Mouse (Mus musculus): ENCODE measurements at regions not wholly inside any gene's neighbourhood (a gene's known extent, or its start where the extent isn't known, plus 50 kb on each side); places are given as distances from the start of the nearest gene placed in this dataset.

DNA sequence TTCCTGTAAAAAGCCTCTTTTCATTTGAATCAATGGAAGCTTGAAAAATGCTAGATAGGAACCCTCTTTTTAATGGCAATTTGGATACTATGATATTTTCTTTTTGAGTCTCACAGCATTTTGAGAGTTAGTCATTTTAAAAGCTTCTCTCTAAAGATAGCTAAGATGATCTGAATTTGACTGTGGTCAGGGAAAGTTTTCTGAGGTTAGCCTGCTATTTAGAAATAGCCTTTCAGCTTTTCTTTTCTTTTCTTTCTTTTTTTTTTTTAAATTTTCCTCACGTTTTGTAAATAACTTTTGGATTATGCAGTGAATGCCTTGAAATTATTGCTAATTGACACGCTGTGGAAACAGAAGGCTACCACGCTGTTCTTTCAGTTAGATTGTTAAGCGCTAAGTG is 387.3 kb upstream of the Zeb2 start:
- no peak overlapping the region for H3K27ac ChIP-seq (replicated peaks)
- 91% methylated on average over 4 of the region's 4 CpGs for WGBS
- H3K27me3 ChIP-seq (replicated peaks; ENCODE audit: low read depth, poor library complexity, severe bottlenecking): no peaks in the 10 kb centered on the region
- no peaks in the 10 kb centered on the region for H3K9me3 ChIP-seq
- H3K36me3 ChIP-seq (replicated peaks): no peaks in the 10 kb centered on the region
- DNase-seq (ENCODE audit: low spot score): no peak
- no peak overlapping the region for H3K4me3 ChIP-seq
- no peaks in the 10 kb centered on the region for H3K4me1 ChIP-seq

DNA sequence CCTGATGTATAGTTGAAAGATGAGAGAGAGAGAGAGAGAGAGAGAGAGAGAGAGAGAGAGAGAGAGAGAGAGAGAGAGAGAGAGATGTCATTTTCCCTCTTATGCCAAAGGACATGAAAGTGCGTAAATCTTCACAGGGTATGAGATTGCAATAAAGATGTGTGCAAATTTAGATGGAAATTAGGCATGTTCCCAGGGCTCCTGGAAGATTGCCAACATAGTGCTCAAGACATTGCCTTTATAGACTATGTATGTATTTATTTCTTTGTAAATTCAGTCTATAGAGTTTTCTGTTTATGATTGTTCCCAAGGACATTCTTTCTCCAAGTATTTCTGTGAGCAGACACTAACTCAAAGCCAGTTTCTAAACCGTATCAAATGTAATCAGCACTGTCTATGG is 376.5 kb upstream of the Zeb2 start:
- Histone ChIP-seq H3K27ac (replicated peaks) (no peak overlapping the region), H3K27me3 (replicated peaks; ENCODE audit: low read depth, poor library complexity, severe bottlenecking) (no peaks in the 10 kb centered on the region), H3K36me3 (replicated peaks) (no peaks in the 10 kb centered on the region), H3K4me3 (no peak overlapping the region), H3K9me3 (no peaks in the 10 kb centered on the region), H3K4me1 (no peaks in the 10 kb centered on the region)
- WGBS: 89% methylated on average over 2 of the region's 2 CpGs
- no peak for DNase-seq (ENCODE audit: low spot score)

DNA sequence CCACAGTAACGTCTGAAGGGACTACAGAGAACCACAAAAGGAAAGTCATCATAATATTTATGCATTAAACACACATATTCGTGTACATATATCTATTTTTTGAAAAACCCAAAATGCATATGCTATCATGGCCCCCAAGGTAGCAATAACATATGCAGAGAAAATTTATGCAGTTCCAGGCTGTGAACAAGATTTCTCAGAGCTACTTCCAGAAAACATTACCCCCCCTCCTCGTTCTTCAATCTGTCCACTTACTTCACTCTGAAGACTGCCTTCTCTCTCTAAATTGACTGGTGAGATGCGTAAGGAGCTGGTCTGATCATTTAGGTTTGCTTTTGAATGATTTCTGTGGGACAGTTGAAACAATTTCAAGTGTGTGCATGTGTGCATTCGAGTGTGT is 369.3 kb upstream of the Zeb2 start:
- Histone ChIP-seq H3K4me1 (no peaks in the 10 kb centered on the region), H3K27ac (replicated peaks) (no peak overlapping the region), H3K27me3 (replicated peaks; ENCODE audit: low read depth, poor library complexity, severe bottlenecking) (no peaks in the 10 kb centered on the region), H3K36me3 (replicated peaks) (no peaks in the 10 kb centered on the region), H3K9me3 (no peaks in the 10 kb centered on the region), H3K4me3 (no peak overlapping the region)
- WGBS: 89% methylated on average over 5 of the region's 5 CpGs
- no peak for DNase-seq (ENCODE audit: low spot score)

DNA sequence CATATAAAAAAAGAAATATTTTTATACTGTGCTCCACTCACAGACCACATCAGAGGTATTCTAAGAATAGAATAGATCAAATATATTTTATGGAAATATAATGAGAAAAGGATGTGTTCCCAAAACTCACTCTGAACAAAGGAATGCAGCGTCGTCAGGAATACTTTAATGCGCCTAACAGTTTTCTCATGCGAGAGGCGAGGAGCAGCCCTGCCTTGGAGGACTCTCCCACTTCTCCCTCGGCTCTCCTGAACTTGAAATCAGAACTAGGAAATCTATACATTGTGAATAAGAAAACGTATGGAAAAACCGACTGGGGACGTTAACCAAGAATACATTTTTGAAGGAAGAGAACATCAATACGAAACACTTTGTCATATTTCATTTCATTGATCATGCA is 368.3 kb upstream of the Zeb2 start:
- Histone ChIP-seq H3K4me3 (no peak overlapping the region), H3K36me3 (replicated peaks) (no peaks in the 10 kb centered on the region), H3K27me3 (replicated peaks; ENCODE audit: low read depth, poor library complexity, severe bottlenecking) (no peaks in the 10 kb centered on the region), H3K4me1 (no peaks in the 10 kb centered on the region), H3K9me3 (no peaks in the 10 kb centered on the region), H3K27ac (replicated peaks) (no peak overlapping the region)
- DNase-seq (ENCODE audit: low spot score): no peak
- WGBS: 75% methylated on average over 10 of the region's 10 CpGs

DNA sequence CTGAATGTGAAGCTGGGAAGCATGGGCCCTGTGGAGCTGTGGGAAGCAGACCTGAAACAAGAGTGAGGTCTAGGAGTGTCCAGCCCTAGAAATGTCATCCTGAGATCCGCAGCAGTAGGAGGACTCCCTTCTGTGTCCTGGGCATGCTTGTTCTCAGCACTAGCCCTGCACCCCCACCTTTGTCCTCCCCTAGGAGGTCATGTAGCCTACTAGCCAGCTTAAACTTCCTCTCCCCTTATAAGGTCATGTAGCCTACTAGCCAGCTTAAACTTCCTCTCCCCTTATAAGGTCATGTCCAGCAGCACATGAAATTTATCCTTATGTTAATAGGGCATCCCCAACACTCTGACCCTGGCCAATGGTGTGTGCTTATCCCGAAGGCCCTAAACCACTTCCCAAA is 363.5 kb upstream of the Zeb2 start:
- H3K36me3 ChIP-seq (replicated peaks): no peaks in the 10 kb centered on the region
- H3K4me1 ChIP-seq: no peaks in the 10 kb centered on the region
- no peak overlapping the region for H3K27ac ChIP-seq (replicated peaks)
- no peaks in the 10 kb centered on the region for H3K27me3 ChIP-seq (replicated peaks; ENCODE audit: low read depth, poor library complexity, severe bottlenecking)
- H3K4me3 ChIP-seq: no peak overlapping the region
- 79% methylated on average over 2 of the region's 2 CpGs for WGBS
- H3K9me3 ChIP-seq: no peaks in the 10 kb centered on the region
- no peak for DNase-seq (ENCODE audit: low spot score)

DNA sequence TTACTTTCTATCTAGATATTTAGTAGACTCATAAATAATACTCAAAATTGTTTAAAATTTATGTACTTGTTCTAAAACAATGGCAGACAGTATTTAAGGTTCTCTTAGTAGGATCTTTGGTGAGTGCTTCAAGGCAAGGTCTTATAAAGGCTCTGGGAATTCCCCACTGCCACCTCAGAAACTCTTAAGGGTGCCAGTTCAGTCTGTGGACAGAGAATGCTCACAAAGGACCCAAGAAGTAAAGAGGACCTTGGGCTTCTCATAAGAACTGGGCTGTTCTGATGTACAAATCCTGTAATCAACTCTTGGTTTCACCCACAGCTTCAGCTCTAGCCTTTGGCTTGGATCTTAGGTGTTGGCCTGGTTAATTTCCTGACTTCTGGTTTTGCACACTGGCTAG is 358.8 kb upstream of the Zeb2 start:
- H3K27ac ChIP-seq (replicated peaks): no peak overlapping the region
- H3K36me3 ChIP-seq (replicated peaks): no peaks in the 10 kb centered on the region
- H3K27me3 ChIP-seq (replicated peaks; ENCODE audit: low read depth, poor library complexity, severe bottlenecking): no peaks in the 10 kb centered on the region
- H3K9me3 ChIP-seq: no peaks in the 10 kb centered on the region
- H3K4me1 ChIP-seq: no peaks in the 10 kb centered on the region
- DNase-seq (ENCODE audit: low spot score): no peak
- no peak overlapping the region for H3K4me3 ChIP-seq

DNA sequence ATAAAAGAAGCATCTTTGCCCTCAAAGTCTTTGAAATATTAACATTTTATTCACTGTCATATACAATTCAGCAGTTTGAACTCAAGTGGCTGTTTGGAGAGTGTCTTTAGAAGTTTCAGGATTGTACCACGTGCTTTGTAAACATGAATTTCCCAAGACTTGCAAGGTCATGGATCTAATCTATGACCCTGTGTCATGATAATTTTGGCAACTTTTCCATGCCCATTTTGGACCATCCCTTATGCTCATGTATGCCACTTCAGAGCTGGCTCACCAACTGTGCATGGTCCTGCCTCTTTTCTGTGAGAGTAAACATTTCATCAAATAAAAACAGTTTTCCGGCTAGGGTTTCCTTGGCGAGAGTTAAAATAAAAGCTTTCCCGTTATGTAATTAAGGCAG is 347.1 kb upstream of the Zeb2 start:
- no peaks in the 10 kb centered on the region for H3K27me3 ChIP-seq (replicated peaks; ENCODE audit: low read depth, poor library complexity, severe bottlenecking)
- no peak overlapping the region for H3K4me3 ChIP-seq
- 84% methylated on average over 4 of the region's 4 CpGs for WGBS
- no peak for DNase-seq (ENCODE audit: low spot score)
- no peaks in the 10 kb centered on the region for H3K9me3 ChIP-seq
- no peak overlapping the region for H3K27ac ChIP-seq (replicated peaks)
- no peaks in the 10 kb centered on the region for H3K36me3 ChIP-seq (replicated peaks)
- no peaks in the 10 kb centered on the region for H3K4me1 ChIP-seq

DNA sequence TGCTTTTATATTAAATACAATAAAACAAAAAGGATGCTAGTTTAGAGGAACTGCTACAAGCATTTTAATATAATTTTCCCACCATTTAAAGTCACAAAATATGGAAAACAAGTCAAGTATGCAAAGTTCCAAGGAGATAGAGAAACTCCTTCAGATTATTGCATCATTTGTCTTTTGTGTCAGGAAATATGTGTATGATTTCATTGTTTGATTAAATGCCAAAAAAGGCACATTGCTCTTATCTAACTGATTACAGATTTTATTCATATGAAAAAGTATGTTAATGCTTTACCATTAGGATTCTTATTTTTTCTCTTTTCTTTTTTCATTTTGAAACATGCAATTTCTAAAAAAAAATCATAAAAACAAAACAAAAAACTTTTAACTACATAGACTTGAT is 342.2 kb upstream of the Zeb2 start:
- H3K9me3 ChIP-seq: no peaks in the 10 kb centered on the region
- no peaks in the 10 kb centered on the region for H3K4me1 ChIP-seq
- no peaks in the 10 kb centered on the region for H3K27me3 ChIP-seq (replicated peaks; ENCODE audit: low read depth, poor library complexity, severe bottlenecking)
- no peak overlapping the region for H3K27ac ChIP-seq (replicated peaks)
- no peak overlapping the region for H3K4me3 ChIP-seq
- no peaks in the 10 kb centered on the region for H3K36me3 ChIP-seq (replicated peaks)
- no peak for DNase-seq (ENCODE audit: low spot score)

DNA sequence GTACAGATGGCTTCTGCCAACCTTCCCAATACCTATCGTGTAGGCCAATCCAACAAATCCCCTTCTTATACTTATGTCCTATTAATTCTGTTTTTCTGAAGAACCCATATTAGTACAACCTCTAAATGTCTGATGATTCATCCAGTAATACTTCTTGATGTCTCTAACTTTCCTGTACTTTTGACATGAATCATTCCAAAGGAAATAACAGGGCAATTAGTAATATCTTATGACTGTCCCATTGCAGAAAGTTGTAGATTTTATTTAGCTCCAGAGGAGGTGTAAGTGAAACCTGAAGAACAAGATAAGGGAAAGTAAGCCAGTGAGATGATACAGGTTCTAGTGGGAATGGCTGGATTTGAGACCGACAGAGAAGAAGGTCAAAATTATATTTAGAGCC is 337.6 kb upstream of the Zeb2 start:
- H3K36me3 ChIP-seq (replicated peaks): no peaks in the 10 kb centered on the region
- no peak overlapping the region for H3K4me3 ChIP-seq
- no peaks in the 10 kb centered on the region for H3K4me1 ChIP-seq
- no peak for DNase-seq (ENCODE audit: low spot score)
- WGBS: 86% methylated on average over 2 of the region's 2 CpGs
- H3K27ac ChIP-seq (replicated peaks): no peak overlapping the region
- no peaks in the 10 kb centered on the region for H3K27me3 ChIP-seq (replicated peaks; ENCODE audit: low read depth, poor library complexity, severe bottlenecking)
- no peaks in the 10 kb centered on the region for H3K9me3 ChIP-seq

DNA sequence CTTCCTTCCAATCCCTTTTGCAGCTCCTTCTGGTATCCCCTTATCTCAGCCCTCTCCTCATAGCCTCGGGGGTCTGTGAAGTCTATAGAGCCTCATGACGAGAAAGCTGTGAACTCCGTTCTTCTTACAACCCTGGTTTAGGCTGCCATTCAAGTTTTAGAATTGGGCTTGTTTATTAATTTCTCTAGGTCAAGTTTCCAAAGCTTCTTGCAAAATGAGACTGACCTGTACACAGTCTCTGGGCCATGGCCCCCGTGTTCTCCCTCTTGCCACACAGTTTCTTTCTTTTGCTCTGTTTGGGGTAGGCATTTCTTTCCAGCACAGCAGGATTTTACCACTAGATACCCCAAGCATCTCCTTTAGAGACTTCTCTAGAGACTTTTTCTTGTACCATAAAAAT is 322.0 kb upstream of the Zeb2 start:
- 58% methylated on average over 4 of the region's 4 CpGs for WGBS
- Histone ChIP-seq H3K36me3 (replicated peaks) (no peaks in the 10 kb centered on the region), H3K27ac (replicated peaks) (no peak overlapping the region), H3K4me3 (no peak overlapping the region), H3K27me3 (replicated peaks; ENCODE audit: low read depth, poor library complexity, severe bottlenecking) (no peaks in the 10 kb centered on the region), H3K4me1 (peaks cover 12% of the 10 kb centered on the region; the same call in 1 of the 2 replicates), H3K9me3 (no peaks in the 10 kb centered on the region)
- no peak for DNase-seq (ENCODE audit: low spot score)

DNA sequence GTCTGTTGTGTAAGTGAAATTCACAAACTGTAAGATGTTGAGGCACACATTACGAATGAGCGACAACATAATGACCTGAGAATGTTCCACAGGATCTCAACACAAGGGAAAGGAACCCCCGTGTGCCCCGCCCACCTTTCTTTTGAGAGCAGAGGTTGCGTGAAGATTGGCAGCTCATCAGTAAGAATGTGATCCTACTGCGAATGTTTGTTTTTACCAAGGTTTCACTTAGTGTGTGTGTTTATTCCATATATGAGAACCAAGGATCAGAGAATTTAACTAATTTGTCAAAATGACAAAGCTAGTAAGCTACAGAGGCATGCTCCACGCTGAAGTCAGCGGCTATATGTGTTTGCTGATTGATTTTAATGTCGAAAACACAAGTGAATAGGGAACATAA is 321.5 kb upstream of the Zeb2 start:
- DNase-seq (ENCODE audit: low spot score): no peak
- no peak overlapping the region for H3K27ac ChIP-seq (replicated peaks)
- H3K9me3 ChIP-seq: no peaks in the 10 kb centered on the region
- no peaks in the 10 kb centered on the region for H3K27me3 ChIP-seq (replicated peaks; ENCODE audit: low read depth, poor library complexity, severe bottlenecking)
- WGBS: 74% methylated on average over 9 of the region's 9 CpGs
- H3K4me3 ChIP-seq: no peak overlapping the region
- no peaks in the 10 kb centered on the region for H3K36me3 ChIP-seq (replicated peaks)
- H3K4me1 ChIP-seq: peaks cover 12% of the 10 kb centered on the region; the same call in 1 of the 2 replicates

DNA sequence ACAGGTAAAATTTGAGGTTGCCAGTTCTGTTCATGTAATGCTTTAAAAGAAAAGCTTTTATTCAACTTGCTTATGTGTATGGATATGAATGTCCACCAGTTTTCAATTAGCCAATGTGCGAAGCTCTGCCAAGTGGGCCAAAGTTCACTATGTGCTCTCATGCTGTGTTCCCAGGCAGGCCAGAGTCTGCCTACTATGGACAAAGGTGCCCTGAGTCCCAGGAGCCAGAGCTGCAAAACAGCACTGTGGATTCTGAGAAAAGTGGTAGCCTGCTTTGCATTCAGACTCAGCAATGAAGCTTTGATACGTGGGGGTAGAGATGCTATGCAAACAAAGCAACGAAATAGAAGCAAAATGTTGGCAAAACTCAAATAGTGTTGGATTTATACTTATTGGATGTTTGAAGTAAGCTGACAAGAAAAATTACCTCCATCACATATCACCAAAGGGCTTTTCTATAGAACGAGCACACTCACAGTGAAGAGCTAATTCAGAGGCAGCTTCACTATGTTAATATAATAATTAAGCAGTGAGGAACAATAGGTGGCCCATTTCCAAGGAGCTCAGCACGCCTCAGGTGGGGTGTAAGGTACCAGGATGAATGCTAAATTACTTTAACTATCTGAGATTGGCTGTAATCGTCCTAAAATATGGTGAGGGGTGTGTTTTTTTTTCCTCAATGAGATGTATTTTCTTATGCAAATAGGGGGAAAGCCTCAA is 318.2 kb upstream of the Zeb2 start:
- H3K9me3 ChIP-seq: no peaks in the 10 kb centered on the region
- H3K27me3 ChIP-seq (replicated peaks; ENCODE audit: low read depth, poor library complexity, severe bottlenecking): no peaks in the 10 kb centered on the region
- WGBS: 61% methylated on average over 6 of the region's 6 CpGs
- H3K4me1 ChIP-seq: peaks cover 12% of the 10 kb centered on the region; the same call in 1 of the 2 replicates
- no peaks in the 10 kb centered on the region for H3K36me3 ChIP-seq (replicated peaks)
- H3K27ac ChIP-seq (replicated peaks): no peak overlapping the region
- DNase-seq (ENCODE audit: low spot score): no peak
- no peak overlapping the region for H3K4me3 ChIP-seq

DNA sequence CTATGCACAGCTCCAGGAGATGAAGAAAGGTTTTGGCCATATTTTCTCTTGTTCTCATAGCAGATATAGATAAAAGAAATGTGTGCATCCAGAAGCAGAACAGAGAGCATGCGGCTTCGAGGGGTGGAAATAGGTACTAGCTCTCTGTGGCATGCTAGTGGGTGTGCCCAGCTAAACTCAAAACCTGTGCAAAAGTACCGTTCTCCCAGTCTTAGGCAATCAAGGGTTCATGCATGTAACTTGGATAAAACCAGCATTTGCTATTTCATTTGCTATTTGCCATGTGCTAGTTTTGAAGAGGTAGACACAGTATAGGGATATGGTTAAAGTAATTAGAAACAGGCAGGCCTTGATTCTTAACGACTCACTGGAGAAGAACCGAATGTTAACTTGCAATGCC is 317.6 kb upstream of the Zeb2 start:
- H3K4me3 ChIP-seq: no peak overlapping the region
- no peak for DNase-seq (ENCODE audit: low spot score)
- H3K36me3 ChIP-seq (replicated peaks): no peaks in the 10 kb centered on the region
- H3K4me1 ChIP-seq: peaks cover 12% of the 10 kb centered on the region; the same call in 1 of the 2 replicates
- no peaks in the 10 kb centered on the region for H3K27me3 ChIP-seq (replicated peaks; ENCODE audit: low read depth, poor library complexity, severe bottlenecking)
- WGBS: 76% methylated on average over 5 of the region's 5 CpGs
- H3K9me3 ChIP-seq: no peaks in the 10 kb centered on the region
- H3K27ac ChIP-seq (replicated peaks): no peak overlapping the region

DNA sequence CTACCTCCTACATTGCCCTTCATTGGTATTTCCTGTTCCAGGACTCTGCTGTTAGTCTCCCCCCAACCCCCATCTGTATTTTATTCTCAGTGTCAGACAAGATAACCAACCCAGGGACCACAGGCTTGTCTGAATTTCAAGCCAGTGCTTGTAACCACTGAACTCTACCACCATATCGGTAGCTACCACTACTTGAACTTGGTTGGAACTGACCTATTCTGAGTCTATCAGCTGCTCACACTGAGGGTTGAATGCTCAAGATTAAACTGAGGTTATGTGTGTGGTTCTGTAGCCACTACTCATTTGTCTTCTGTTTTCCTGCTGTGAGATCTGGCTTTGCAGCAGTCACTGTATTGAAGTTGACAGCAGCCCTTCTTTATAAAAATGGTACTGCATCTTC is 317.0 kb upstream of the Zeb2 start:
- 89% methylated on average over 1 of the region's 1 CpGs for WGBS
- Histone ChIP-seq H3K36me3 (replicated peaks) (no peaks in the 10 kb centered on the region), H3K9me3 (no peaks in the 10 kb centered on the region), H3K4me1 (peaks cover 12% of the 10 kb centered on the region; the same call in 1 of the 2 replicates), H3K27ac (replicated peaks) (no peak overlapping the region), H3K4me3 (no peak overlapping the region), H3K27me3 (replicated peaks; ENCODE audit: low read depth, poor library complexity, severe bottlenecking) (no peaks in the 10 kb centered on the region)
- DNase-seq (ENCODE audit: low spot score): no peak

Measured in embryonic facial prominence, embryonic 10.5 days (tissue).